Mouse (Mus musculus): ENCODE results near the gene Alkbh7.

GRCm38 (mm10) chr17:56954871-56955270 is 42.3 kb upstream of the Alkbh7 start:
- TF ChIP-seq TAL1 (IDR thresholded peaks at IDR 0.05; ENCODE audit: low read length) (no peak), GATA1 (IDR thresholded peaks at IDR 0.05; ENCODE audit: low read length) (no peak)

Measured in erythroblast, embryonic 14.5 days (primary cell).